Mouse (Mus musculus) erythroblast, embryonic 14.5 days (primary cell): ENCODE measurements around the gene Otogl.

ENCODE experiments used
- GATA1 ChIP-seq: IDR thresholded peaks from 2 replicates; pipeline ENCODE4 v1.6.1; 2012; ENCODE audit warnings: low read length, inconsistent platforms, mixed read lengths
- TAL1 ChIP-seq: IDR thresholded peaks from 3 replicates; pipeline ENCODE4 v1.6.1; 2012; ENCODE audit warnings: low read length, inconsistent platforms, mixed read lengths

GRCm38 (mm10) chr10:107940302-107940701, 28.4 kb upstream of the Otogl start:
- TF ChIP-seq TAL1 (no peak), GATA1 (no peak)
